Mouse (Mus musculus) midbrain, embryonic 15.5 days (tissue): ENCODE measurements around the gene Mapk6. TPM values are rescaled to one million over a fixed set of nuclear protein-coding genes. Genes with fewer than 3 reads are reported as not detected.

Experiments
- ATAC-seq: fragments of 200-750 bp; cut with Nextera tagmentation; replicated peaks from 2 replicates; pipeline ENCODE4 v1.8.0; 2017; ENCODE audit warnings: moderate TSS enrichment
- H3K27ac ChIP-seq: fragments of 300-500 bp; sonication (generic); 2 replicates; pipeline ENCODE4 v1.5.1; 2015; ENCODE audit warnings: mild to moderate bottlenecking, inconsistent platforms
- H3K27me3 ChIP-seq: fragments of 300-500 bp; sonication (generic); replicated peaks from 2 replicates; pipeline ENCODE4 v1.6.1; 2015; ENCODE audit warnings: inconsistent platforms
- H3K36me3 ChIP-seq: fragments of 300-500 bp; sonication (generic); replicated peaks from 2 replicates; pipeline ENCODE4 v1.6.1; 2015; ENCODE audit warnings: inconsistent platforms
- H3K4me1 ChIP-seq: fragments of 300-500 bp; sonication (generic); 2 replicates; pipeline ENCODE4 v1.6.1; 2015; ENCODE audit warnings: inconsistent platforms
- H3K4me2 ChIP-seq: fragments of 300-500 bp; sonication (generic); 2 replicates; pipeline ENCODE4 v1.6.1; 2015; ENCODE audit warnings: inconsistent platforms, mild to moderate bottlenecking, moderate library complexity
- H3K4me3 ChIP-seq: fragments of 300-500 bp; sonication (generic); 2 replicates; pipeline ENCODE4 v1.5.1; 2015; ENCODE audit warnings: mild to moderate bottlenecking, inconsistent platforms
- H3K9ac ChIP-seq: fragments of 300-500 bp; sonication (generic); 2 replicates; pipeline ENCODE4 v1.6.1; 2015; ENCODE audit warnings: mild to moderate bottlenecking, inconsistent platforms
- H3K9me3 ChIP-seq: fragments of 300-500 bp; sonication (generic); 2 replicates; pipeline ENCODE4 v1.6.1; 2016; ENCODE audit warnings: inconsistent platforms
- WGBS: fragments of 180-500 bp; shearing (Covaris S2); methylation state at CpG from one replicate; pipeline ENCODE4 v1.1.7; 2015; ENCODE audit warnings: mixed read lengths; 5-methylcytosine and 5-hydroxymethylcytosine counted together
- polyA plus RNA-seq: library from polyadenylated mRNA; unstranded; fragments of >200 nt; fragmentation: Nextera tagmentation; extraction: Ambion mirVana; gene quantifications from 2 replicates; pipeline ENCODE4 v1.2.1, GENCODE M21; 2015

The Mapk6 gene
- polyA plus RNA-seq, 1 experiment from 2014 or later: 169 TPM

GRCm38 (mm10) chr9:75399069-75399468 lies 10.7 kb downstream of the Mapk6 start:
- 93% methylated on average over 4 of the region's 4 CpGs for whole genome bisulfite sequencing
- no peak overlapping the region for H3K9ac ChIP-seq
- no peak for ATAC-seq
- H3K36me3 ChIP-seq: peaks cover 24% of the 10 kb centered on the region
- no peaks in the 10 kb centered on the region for H3K27me3 ChIP-seq
- no peak overlapping the region for H3K27ac ChIP-seq
- H3K4me2 ChIP-seq: no peak overlapping the region
- H3K4me1 ChIP-seq: peaks cover 18% of the 10 kb centered on the region
- no peak overlapping the region for H3K4me3 ChIP-seq
- H3K9me3 ChIP-seq: no peaks in the 10 kb centered on the region

- H3K9me3 ChIP-seq: no peaks in the 10 kb centered on the region
- no peaks in the 10 kb centered on the region for H3K27me3 ChIP-seq
- 92% methylated on average over 6 of the region's 6 CpGs for WGBS
- no peak overlapping the region for H3K4me3 ChIP-seq
- no peak overlapping the region for H3K27ac ChIP-seq
- H3K4me2 ChIP-seq: no peak overlapping the region
- peaks cover 6% of the 10 kb centered on the region for H3K4me1 ChIP-seq
- H3K36me3 ChIP-seq: peaks cover 51% of the 10 kb centered on the region
- no peak for ATAC-seq
- H3K9ac ChIP-seq: no peak overlapping the region
Measured at GRCm38 (mm10) chr9:75395971-75396370, 13.8 kb downstream of the Mapk6 start.

GRCm38 (mm10) chr9:75393251-75393650 lies 16.6 kb downstream of the Mapk6 start:
- ATAC-seq: no peak
- Histone ChIP-seq H3K9me3 (no peaks in the 10 kb centered on the region), H3K4me2 (no peak overlapping the region), H3K36me3 (peaks cover 70% of the 10 kb centered on the region), H3K9ac (no peak overlapping the region), H3K4me3 (no peak overlapping the region), H3K4me1 (no peaks in the 10 kb centered on the region), H3K27me3 (no peaks in the 10 kb centered on the region), H3K27ac (no peak overlapping the region)
- 80% methylated on average over 12 of the region's 12 CpGs for WGBS

GRCm38 (mm10) chr9:75385218-75385974 lies 24.4 kb downstream of the Mapk6 start:
- H3K9ac ChIP-seq: no peak overlapping the region
- no peaks in the 10 kb centered on the region for H3K4me1 ChIP-seq
- H3K27ac ChIP-seq: no peak overlapping the region
- H3K4me3 ChIP-seq: no peak overlapping the region
- 79% methylated on average over 9 of the region's 9 CpGs for WGBS
- no peak overlapping the region for H3K4me2 ChIP-seq
- H3K9me3 ChIP-seq: no peaks in the 10 kb centered on the region
- peaks cover 35% of the 10 kb centered on the region for H3K36me3 ChIP-seq
- H3K27me3 ChIP-seq: no peaks in the 10 kb centered on the region
- no peak for ATAC-seq

- no peak overlapping the region for H3K9ac ChIP-seq
- peaks cover 28% of the 10 kb centered on the region for H3K36me3 ChIP-seq
- H3K27me3 ChIP-seq: no peaks in the 10 kb centered on the region
- no peak overlapping the region for H3K4me2 ChIP-seq
- WGBS: 80% methylated on average over 3 of the region's 3 CpGs
- H3K9me3 ChIP-seq: no peaks in the 10 kb centered on the region
- ATAC-seq: no peak
- no peak overlapping the region for H3K27ac ChIP-seq
- H3K4me3 ChIP-seq: no peak overlapping the region
- H3K4me1 ChIP-seq: no peaks in the 10 kb centered on the region
Measured at GRCm38 (mm10) chr9:75384337-75384962, 25.4 kb downstream of the Mapk6 start.

GRCm38 (mm10) chr9:75383785-75384184 lies 26.0 kb downstream of the Mapk6 start:
- ATAC-seq: no peak
- Histone ChIP-seq H3K4me1 (no peaks in the 10 kb centered on the region), H3K27me3 (no peaks in the 10 kb centered on the region), H3K9ac (no peak overlapping the region), H3K4me2 (no peak overlapping the region), H3K9me3 (no peaks in the 10 kb centered on the region), H3K4me3 (no peak overlapping the region), H3K27ac (no peak overlapping the region), H3K36me3 (peaks cover 22% of the 10 kb centered on the region)
- 88% methylated on average over 9 of the region's 9 CpGs for WGBS

- no peaks in the 10 kb centered on the region for H3K27me3 ChIP-seq
- no peak overlapping the region for H3K4me3 ChIP-seq
- H3K9ac ChIP-seq: no peak overlapping the region
- H3K27ac ChIP-seq: no peak overlapping the region
- no peak overlapping the region for H3K4me2 ChIP-seq
- H3K4me1 ChIP-seq: no peaks in the 10 kb centered on the region
- peaks cover 16% of the 10 kb centered on the region for H3K36me3 ChIP-seq
- ATAC-seq: no peak
- no peaks in the 10 kb centered on the region for H3K9me3 ChIP-seq
- 89% methylated on average over 14 of the region's 14 CpGs for WGBS
Measured at GRCm38 (mm10) chr9:75382825-75383224, 27.0 kb downstream of the Mapk6 start.

- H3K4me3 ChIP-seq: no peak overlapping the region
- no peak for ATAC-seq
- H3K9ac ChIP-seq: no peak overlapping the region
- no peaks in the 10 kb centered on the region for H3K27me3 ChIP-seq
- H3K4me2 ChIP-seq: no peak overlapping the region
- no peaks in the 10 kb centered on the region for H3K4me1 ChIP-seq
- no peaks in the 10 kb centered on the region for H3K9me3 ChIP-seq
- H3K27ac ChIP-seq: no peak overlapping the region
- H3K36me3 ChIP-seq: no peaks in the 10 kb centered on the region
- 96% methylated on average over 2 of the region's 2 CpGs for WGBS
Measured at GRCm38 (mm10) chr9:75378774-75379173, 31.0 kb downstream of the Mapk6 start.

GRCm38 (mm10) chr9:75376428-75376827 lies 33.4 kb downstream of the Mapk6 start:
- no peak overlapping the region for H3K4me3 ChIP-seq
- WGBS: 85% methylated on average over 1 of the region's 1 CpGs
- no peaks in the 10 kb centered on the region for H3K4me1 ChIP-seq
- no peak overlapping the region for H3K9ac ChIP-seq
- no peaks in the 10 kb centered on the region for H3K9me3 ChIP-seq
- ATAC-seq: no peak
- H3K27me3 ChIP-seq: no peaks in the 10 kb centered on the region
- H3K27ac ChIP-seq: no peak overlapping the region
- H3K4me2 ChIP-seq: no peak overlapping the region
- no peaks in the 10 kb centered on the region for H3K36me3 ChIP-seq

GRCm38 (mm10) chr9:75375606-75376005 lies 34.2 kb downstream of the Mapk6 start:
- 96% methylated on average over 9 of the region's 9 CpGs for WGBS
- Histone ChIP-seq H3K4me3 (no peak overlapping the region), H3K27ac (no peak overlapping the region), H3K9ac (no peak overlapping the region), H3K4me1 (no peaks in the 10 kb centered on the region), H3K4me2 (no peak overlapping the region), H3K27me3 (no peaks in the 10 kb centered on the region), H3K36me3 (no peaks in the 10 kb centered on the region), H3K9me3 (no peaks in the 10 kb centered on the region)
- no peak for ATAC-seq

GRCm38 (mm10) chr9:75368779-75369178 lies 41.0 kb downstream of the Mapk6 start:
- no peak overlapping the region for H3K4me2 ChIP-seq
- H3K4me1 ChIP-seq: no peaks in the 10 kb centered on the region
- H3K27ac ChIP-seq: no peak overlapping the region
- no peaks in the 10 kb centered on the region for H3K27me3 ChIP-seq
- no peaks in the 10 kb centered on the region for H3K36me3 ChIP-seq
- WGBS: 71% methylated on average over 3 of the region's 3 CpGs
- H3K9ac ChIP-seq: no peak overlapping the region
- no peaks in the 10 kb centered on the region for H3K9me3 ChIP-seq
- no peak overlapping the region for H3K4me3 ChIP-seq
- ATAC-seq: no peak

- Histone ChIP-seq H3K4me1 (no peaks in the 10 kb centered on the region), H3K4me3 (no peak overlapping the region), H3K27me3 (no peaks in the 10 kb centered on the region), H3K9me3 (no peaks in the 10 kb centered on the region), H3K4me2 (no peak overlapping the region), H3K36me3 (no peaks in the 10 kb centered on the region), H3K9ac (no peak overlapping the region), H3K27ac (no peak overlapping the region)
- WGBS: 74% methylated on average over 5 of the region's 5 CpGs
- ATAC-seq: no peak
Measured at GRCm38 (mm10) chr9:75366191-75366590, 43.6 kb downstream of the Mapk6 start.

- Histone ChIP-seq H3K4me1 (no peaks in the 10 kb centered on the region), H3K9me3 (no peaks in the 10 kb centered on the region), H3K27me3 (no peaks in the 10 kb centered on the region), H3K9ac (no peak overlapping the region), H3K27ac (no peak overlapping the region), H3K4me3 (no peak overlapping the region), H3K36me3 (no peaks in the 10 kb centered on the region), H3K4me2 (no peak overlapping the region)
- no peak for ATAC-seq
- 61% methylated on average over 4 of the region's 4 CpGs for WGBS
Measured at GRCm38 (mm10) chr9:75365195-75365594, 44.6 kb downstream of the Mapk6 start.
